Mouse (Mus musculus) hindbrain, embryonic 14.5 days (tissue): ENCODE results near the gene Cdh13. TPM values are rescaled to one million over a fixed set of nuclear protein-coding genes. Genes with fewer than 3 reads are reported as not detected.

ENCODE experiments used
- ATAC-seq: fragments of 200-750 bp; cut with Nextera tagmentation; 2 replicates; pipeline ENCODE4 v1.8.0; 2017; ENCODE audit warnings: moderate number of reproducible peaks, mild to moderate bottlenecking, moderate TSS enrichment, moderate library complexity; ENCODE audit not compliant: low FRiP score
- DNase-seq: peaks from one replicate; pipeline ENCODE4 v3.0.0-alpha.2; 2015; ENCODE audit warnings: low spot score
- H3K27ac ChIP-seq: fragments of 300-500 bp; sonication (generic); 2 replicates; pipeline ENCODE4 v1.5.1; 2014; ENCODE audit warnings: mild to moderate bottlenecking, moderate library complexity
- H3K27me3 ChIP-seq: fragments of 300-500 bp; sonication (generic); 2 replicates; pipeline ENCODE4 v1.6.1; 2014; ENCODE audit warnings: mild to moderate bottlenecking, low read length, mixed read lengths; ENCODE audit not compliant: control insufficient read depth, insufficient read depth
- H3K36me3 ChIP-seq: fragments of 300-500 bp; sonication (generic); replicated peaks from 2 replicates; pipeline ENCODE4 v1.6.1; 2014; ENCODE audit not compliant: control insufficient read depth, insufficient read depth
- H3K4me1 ChIP-seq: fragments of 300-500 bp; sonication (generic); replicated peaks from 2 replicates; pipeline ENCODE4 v1.6.1; 2014; ENCODE audit warnings: antibody characterized with exemption, low read length, mixed read lengths; ENCODE audit not compliant: control insufficient read depth, insufficient read depth
- H3K4me2 ChIP-seq: fragments of 300-500 bp; sonication (generic); replicated peaks from 2 replicates; pipeline ENCODE4 v1.6.1; 2014; ENCODE audit warnings: mild to moderate bottlenecking, moderate library complexity
- H3K4me3 ChIP-seq: fragments of 300-500 bp; sonication (generic); replicated peaks from 2 replicates; pipeline ENCODE4 v1.5.1; 2014; ENCODE audit warnings: mild to moderate bottlenecking, low read length
- H3K9ac ChIP-seq: fragments of 300-500 bp; sonication (generic); 2 replicates; pipeline ENCODE4 v1.6.1; 2014
- H3K9me3 ChIP-seq: fragments of 300-500 bp; sonication (generic); 2 replicates; pipeline ENCODE4 v1.6.1; 2016; ENCODE audit warnings: low read length; ENCODE audit not compliant: control insufficient read depth
- WGBS: fragments of 180-500 bp; shearing (Covaris S2); extraction: QIAGEN DNeasy Blood & Tissue Kit; methylation state at CpG from one replicate; pipeline ENCODE4 v1.1.7; 2014; 5-methylcytosine and 5-hydroxymethylcytosine counted together
- polyA plus RNA-seq: library from polyadenylated mRNA; unstranded; fragments of >200 nt; fragmentation: Nextera tagmentation; extraction: Ambion mirVana; gene quantifications from 2 replicates; pipeline ENCODE4 v1.2.1, GENCODE M21; 2014

Cdh13 gene
- polyA plus RNA-seq, 1 experiment from 2014 or later = 134 TPM

DNA sequence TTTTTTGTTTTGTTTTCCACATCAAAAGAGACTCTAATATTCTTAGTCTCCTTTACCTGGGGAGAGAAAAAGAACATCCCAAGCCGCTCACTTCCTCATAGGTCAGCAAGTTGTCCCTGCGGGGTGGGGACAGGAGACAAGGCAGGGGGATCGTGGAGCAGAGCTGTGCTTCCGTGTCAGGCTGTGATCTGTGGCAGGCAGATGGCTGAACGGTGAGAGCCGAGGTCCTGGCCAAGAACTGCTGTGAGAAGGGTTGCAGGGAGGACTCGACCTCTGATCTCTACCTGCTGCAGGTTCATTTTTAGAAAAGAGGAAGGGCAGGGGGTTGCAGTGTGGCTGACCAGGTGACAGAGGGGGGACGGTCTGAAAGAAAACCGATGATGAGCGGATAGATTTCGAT lies 749.9 kb downstream of the Cdh13 start:
- Histone ChIP-seq H3K4me1 (no peaks in the 10 kb centered on the region), H3K4me3 (no peak overlapping the region), H3K9me3 (0 out of 2 replicates have a peak, but pooled peaks cover 5% of the 10 kb centered on the region), H3K27ac (no peak overlapping the region), H3K9ac (no peak overlapping the region), H3K27me3 (no peaks in the 10 kb centered on the region), H3K36me3 (no peaks in the 10 kb centered on the region), H3K4me2 (no peak overlapping the region)
- ATAC-seq (no peak), DNase-seq (no peak)
- WGBS = 85% methylated on average over 11 of the region's 11 CpGs

GRCm38 (mm10) chr8:119034037-119034436 lies 750.5 kb downstream of the Cdh13 start:
- Histone ChIP-seq H3K4me2 (no peak overlapping the region), H3K27me3 (no peaks in the 10 kb centered on the region), H3K36me3 (no peaks in the 10 kb centered on the region), H3K4me3 (no peak overlapping the region), H3K9me3 (0 out of 2 replicates have a peak, but pooled peaks cover 5% of the 10 kb centered on the region), H3K9ac (no peak overlapping the region), H3K27ac (no peak overlapping the region), H3K4me1 (no peaks in the 10 kb centered on the region)
- ATAC-seq (no peak), DNase-seq (no peak)
- 91% methylated on average over 3 of the region's 3 CpGs for WGBS

DNA sequence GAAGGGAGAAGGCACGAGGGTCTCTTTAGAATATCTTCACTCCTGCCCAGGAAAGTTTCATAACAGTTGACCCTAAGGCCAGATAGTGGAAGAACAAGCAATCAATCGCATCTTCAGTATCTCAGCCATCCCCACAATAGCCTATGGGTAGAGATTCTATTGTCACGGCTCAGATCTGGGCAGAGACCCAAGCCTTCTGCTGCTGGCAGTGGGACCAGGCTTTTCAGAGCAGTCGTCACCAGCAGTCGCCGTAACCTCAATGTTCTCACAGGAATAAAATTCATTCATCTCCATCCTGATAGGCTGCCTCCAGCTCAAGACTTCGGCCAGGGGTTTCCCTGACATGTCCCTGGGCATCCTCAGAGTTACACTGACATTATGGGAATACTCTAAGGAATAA lies 751.6 kb downstream of the Cdh13 start:
- WGBS = 74% methylated on average over 7 of the region's 7 CpGs
- Histone ChIP-seq H3K27ac (no peak overlapping the region), H3K4me1 (no peaks in the 10 kb centered on the region), H3K36me3 (no peaks in the 10 kb centered on the region), H3K9ac (no peak overlapping the region), H3K9me3 (0 out of 2 replicates have a peak, but pooled peaks cover 5% of the 10 kb centered on the region), H3K4me2 (no peak overlapping the region), H3K4me3 (no peak overlapping the region), H3K27me3 (no peaks in the 10 kb centered on the region)
- DNase-seq (no peak), ATAC-seq (no peak)

DNA sequence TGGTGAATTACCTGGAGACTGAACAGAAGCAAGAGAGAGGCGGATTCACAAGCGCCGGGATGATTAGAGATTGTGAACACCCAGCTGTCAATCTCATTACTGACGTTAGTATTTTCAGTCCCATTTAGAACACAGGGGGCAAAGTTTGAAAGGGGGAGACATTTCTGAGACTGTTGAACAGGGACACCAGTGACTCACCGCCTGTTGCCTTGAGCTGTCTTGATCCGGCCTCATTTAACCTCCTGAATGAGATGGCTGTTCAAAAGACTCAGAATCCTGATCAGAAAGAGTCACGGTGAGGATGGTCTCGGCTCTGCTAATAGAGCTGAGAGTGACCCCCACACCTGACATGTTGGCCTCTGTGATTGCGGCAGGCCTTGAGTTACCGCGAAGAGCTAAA lies 754.0 kb downstream of the Cdh13 start:
- DNase-seq = no peak
- no peaks in the 10 kb centered on the region for H3K9me3 ChIP-seq
- no peak overlapping the region for H3K4me3 ChIP-seq
- no peak for ATAC-seq
- WGBS = 82% methylated on average over 11 of the region's 11 CpGs
- H3K27ac ChIP-seq = no peak overlapping the region
- H3K36me3 ChIP-seq = no peaks in the 10 kb centered on the region
- no peaks in the 10 kb centered on the region for H3K27me3 ChIP-seq
- no peak overlapping the region for H3K9ac ChIP-seq
- no peak overlapping the region for H3K4me2 ChIP-seq
- H3K4me1 ChIP-seq = no peaks in the 10 kb centered on the region

- Histone ChIP-seq H3K4me3 (no peak overlapping the region), H3K9ac (no peak overlapping the region), H3K27me3 (no peaks in the 10 kb centered on the region), H3K4me1 (no peaks in the 10 kb centered on the region), H3K9me3 (peaks cover 1% of the 10 kb centered on the region; the same call in 1 of the 2 replicates), H3K36me3 (no peaks in the 10 kb centered on the region), H3K4me2 (no peak overlapping the region), H3K27ac (no peak overlapping the region)
- no peak for ATAC-seq
- no peak for DNase-seq
- WGBS = 88% methylated on average over 2 of the region's 2 CpGs
Observed at GRCm38 (mm10) chr8:119039358-119039757, 755.8 kb downstream of the Cdh13 start.

- no peaks in the 10 kb centered on the region for H3K27me3 ChIP-seq
- ATAC-seq (no peak), DNase-seq (no peak)
- H3K4me2 ChIP-seq = no peak overlapping the region
- H3K4me1 ChIP-seq = peaks cover 8% of the 10 kb centered on the region; the same call in 1 of the 2 replicates
- no peaks in the 10 kb centered on the region for H3K36me3 ChIP-seq
- H3K27ac ChIP-seq = no peak overlapping the region
- no peak overlapping the region for H3K4me3 ChIP-seq
- no peaks in the 10 kb centered on the region for H3K9me3 ChIP-seq
- H3K9ac ChIP-seq = no peak overlapping the region
- whole genome bisulfite sequencing = 78% methylated on average over 5 of the region's 5 CpGs
Observed at GRCm38 (mm10) chr8:119057876-119058275, 774.3 kb downstream of the Cdh13 start.

DNA sequence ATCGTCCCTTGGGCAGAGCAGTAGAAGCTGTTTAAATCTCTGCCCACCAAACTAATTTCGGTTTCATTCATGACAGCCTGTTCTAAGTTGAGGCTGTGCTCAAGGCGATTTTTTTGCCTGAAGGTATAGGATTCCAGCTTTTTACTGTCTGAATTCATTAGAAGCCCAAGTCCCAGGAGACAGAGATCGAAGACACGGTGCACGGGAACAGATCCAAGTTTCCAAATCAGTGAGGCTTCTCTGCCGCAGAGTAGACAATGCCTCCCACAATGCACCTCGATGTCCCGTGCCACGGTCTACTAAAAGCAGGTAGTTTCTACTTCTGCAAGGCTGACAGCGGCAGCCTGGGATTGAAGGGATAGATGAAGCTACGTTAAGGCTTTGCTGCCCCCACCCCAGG lies 778.1 kb downstream of the Cdh13 start:
- ATAC-seq (no peak), DNase-seq (peak; percentile 39)
- Histone ChIP-seq H3K4me3 (no peak overlapping the region), H3K27me3 (no peaks in the 10 kb centered on the region), H3K27ac (no peak overlapping the region), H3K9ac (no peak overlapping the region), H3K9me3 (no peaks in the 10 kb centered on the region), H3K4me2 (peak overlapping the region; percentile 3; the same call in 1 of the 2 replicates), H3K36me3 (no peaks in the 10 kb centered on the region), H3K4me1 (peaks cover 8% of the 10 kb centered on the region; the same call in 1 of the 2 replicates)
- WGBS = 43% methylated on average over 12 of the region's 12 CpGs

DNA sequence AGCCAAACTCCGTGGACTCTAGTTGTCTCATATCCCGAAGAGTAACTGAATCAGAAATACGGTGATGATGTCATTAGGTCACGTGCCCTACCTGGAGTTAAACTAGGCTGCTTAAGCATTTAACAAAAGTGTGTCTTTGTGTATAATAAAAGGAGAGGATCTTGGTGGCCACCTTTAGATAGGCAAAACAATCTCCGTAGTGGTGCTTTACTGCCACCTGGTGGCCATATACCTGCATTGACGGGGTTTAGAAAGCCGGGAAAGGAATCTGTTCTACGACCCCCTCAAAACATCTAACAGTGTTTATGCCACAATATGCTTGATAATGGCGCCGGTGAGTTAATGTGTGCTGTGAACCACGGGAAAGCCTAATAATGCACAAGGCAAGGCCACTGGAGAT lies 781.0 kb downstream of the Cdh13 start:
- H3K9ac ChIP-seq = no peak overlapping the region
- H3K4me2 ChIP-seq = no peak overlapping the region
- H3K4me3 ChIP-seq = no peak overlapping the region
- H3K36me3 ChIP-seq = no peaks in the 10 kb centered on the region
- DNase-seq = peak; percentile 78
- ATAC-seq = no peak
- H3K9me3 ChIP-seq = no peaks in the 10 kb centered on the region
- no peak overlapping the region for H3K27ac ChIP-seq
- H3K4me1 ChIP-seq = peaks cover 8% of the 10 kb centered on the region; the same call in 1 of the 2 replicates
- WGBS = 20% methylated on average over 11 of the region's 11 CpGs
- no peaks in the 10 kb centered on the region for H3K27me3 ChIP-seq

DNA sequence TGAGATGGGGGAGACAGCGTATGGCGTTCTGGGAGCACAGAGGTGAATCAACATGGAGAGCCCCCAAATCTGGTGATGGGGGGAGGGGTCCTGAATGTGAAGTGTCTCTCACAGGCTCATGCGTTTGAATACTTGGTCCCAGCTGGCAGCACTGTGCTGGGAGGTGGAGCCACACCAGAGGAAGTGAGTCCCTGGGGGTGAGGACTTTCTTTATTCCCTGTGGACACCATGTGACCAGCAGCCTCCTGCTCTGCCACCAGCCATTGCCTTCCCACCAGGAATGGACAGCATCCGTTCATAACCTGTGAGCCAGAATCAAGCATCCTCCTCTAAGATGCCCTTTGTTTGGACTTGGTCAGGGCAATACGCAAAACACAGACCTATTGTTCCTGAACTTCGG lies 788.8 kb downstream of the Cdh13 start:
- no peaks in the 10 kb centered on the region for H3K36me3 ChIP-seq
- H3K27ac ChIP-seq = no peak overlapping the region
- H3K9ac ChIP-seq = no peak overlapping the region
- no peaks in the 10 kb centered on the region for H3K27me3 ChIP-seq
- H3K4me1 ChIP-seq = no peaks in the 10 kb centered on the region
- H3K4me2 ChIP-seq = no peak overlapping the region
- no peak for ATAC-seq
- 76% methylated on average over 6 of the region's 6 CpGs for WGBS
- DNase-seq = no peak
- no peaks in the 10 kb centered on the region for H3K9me3 ChIP-seq
- H3K4me3 ChIP-seq = no peak overlapping the region

DNA sequence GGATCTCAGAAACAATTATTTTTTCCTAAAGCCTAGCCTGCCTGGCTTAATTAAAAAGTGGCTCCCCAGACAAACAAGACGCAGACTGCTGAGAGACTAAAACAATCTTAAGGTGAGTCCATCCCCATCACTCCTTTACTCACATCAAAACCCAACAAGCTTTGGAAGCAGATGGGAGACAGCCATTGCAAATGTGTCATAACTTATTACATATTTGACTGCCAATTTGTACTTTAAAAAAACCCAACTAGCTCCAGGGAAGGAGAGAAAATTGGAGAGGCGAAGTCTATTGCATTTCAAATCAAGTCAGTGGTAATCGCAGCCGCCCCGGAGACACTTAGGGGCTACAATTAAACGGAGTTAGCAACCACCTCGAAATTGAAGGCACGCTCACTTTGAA lies 801.5 kb downstream of the Cdh13 start:
- H3K4me2 ChIP-seq = no peak overlapping the region
- no peaks in the 10 kb centered on the region for H3K4me1 ChIP-seq
- H3K4me3 ChIP-seq = no peak overlapping the region
- H3K27me3 ChIP-seq = no peaks in the 10 kb centered on the region
- H3K27ac ChIP-seq = peak overlapping the region; percentile 8; the same call in 1 of the 2 replicates
- ATAC-seq (no peak), DNase-seq (no peak)
- no peaks in the 10 kb centered on the region for H3K36me3 ChIP-seq
- WGBS = 77% methylated on average over 8 of the region's 8 CpGs
- no peaks in the 10 kb centered on the region for H3K9me3 ChIP-seq
- no peak overlapping the region for H3K9ac ChIP-seq
